Mouse (Mus musculus) hindbrain, embryonic 16.5 days (tissue): ENCODE data around the gene Ppp1r3g. TPM values are rescaled to one million over a fixed set of nuclear protein-coding genes. Genes with fewer than 3 reads are reported as not detected.
"Not testable (repeated sequence)": the region's sequence is repeated elsewhere in the genome, so short reads cannot be mapped to it uniquely, and the experiment has no call there.

Source experiments
- ATAC-seq: fragments of 200-750 bp; cut with Nextera tagmentation; 2 replicates; pipeline ENCODE4 v1.8.0; 2017; ENCODE audit warnings: moderate TSS enrichment, moderate library complexity
- H3K27ac ChIP-seq: fragments of 300-500 bp; sonication (generic); 2 replicates; pipeline ENCODE4 v1.5.1; 2014; ENCODE audit warnings: low read depth, mild to moderate bottlenecking, control low read depth, low read length, moderate library complexity
- H3K27me3 ChIP-seq: fragments of 300-500 bp; sonication (generic); replicated peaks from 2 replicates; pipeline ENCODE4 v1.6.1; 2014; ENCODE audit warnings: low read length; ENCODE audit not compliant: control insufficient read depth, insufficient read depth
- H3K36me3 ChIP-seq: fragments of 300-500 bp; sonication (generic); 2 replicates; pipeline ENCODE4 v1.6.1; 2014; ENCODE audit warnings: mild to moderate bottlenecking, low read length, moderate library complexity, mixed read lengths; ENCODE audit not compliant: control insufficient read depth, insufficient read depth
- H3K4me1 ChIP-seq: fragments of 300-500 bp; sonication (generic); 2 replicates; pipeline ENCODE4 v1.6.1; 2014; ENCODE audit warnings: low read depth, low read length; ENCODE audit not compliant: control insufficient read depth, insufficient read depth
- H3K4me2 ChIP-seq: fragments of 300-500 bp; sonication (generic); 2 replicates; pipeline ENCODE4 v1.6.1; 2014; ENCODE audit warnings: mild to moderate bottlenecking, low read length, control low read depth, moderate library complexity
- H3K4me3 ChIP-seq: fragments of 300-500 bp; sonication (generic); 2 replicates; pipeline ENCODE4 v1.5.1; 2014; ENCODE audit warnings: mild to moderate bottlenecking, low read length, control low read depth, moderate library complexity
- H3K9ac ChIP-seq: fragments of 300-500 bp; sonication (generic); 2 replicates; pipeline ENCODE4 v1.6.1; 2014; ENCODE audit warnings: low read depth, mild to moderate bottlenecking, control low read depth, low read length, moderate library complexity
- H3K9me3 ChIP-seq: fragments of 300-500 bp; sonication (generic); 2 replicates; pipeline ENCODE4 v1.6.1; 2014; ENCODE audit warnings: mild to moderate bottlenecking, low read length, moderate library complexity; ENCODE audit not compliant: control insufficient read depth
- WGBS: fragments of 180-500 bp; shearing (Covaris S2); extraction: QIAGEN DNeasy Blood & Tissue Kit; methylation state at CpG from one replicate; pipeline ENCODE4 v1.1.7; 2014; 5-methylcytosine and 5-hydroxymethylcytosine counted together
- polyA plus RNA-seq: library from polyadenylated mRNA; unstranded; fragments of >200 nt; fragmentation: Nextera tagmentation; extraction: Ambion mirVana; gene quantifications from 2 replicates; pipeline ENCODE4 v1.2.1, GENCODE M21; 2015

Gene Ppp1r3g
- polyA plus RNA-seq, 1 experiment from 2014 or later, result 1.2 TPM

GRCm38 (mm10) chr13:35982985-35983384 is 24.3 kb downstream of the Ppp1r3g start:
- Histone ChIP-seq H3K9me3 (no peaks in the 10 kb centered on the region), H3K9ac (no peak overlapping the region), H3K27ac (no peak overlapping the region), H3K4me3 (no peak overlapping the region), H3K4me1 (no peaks in the 10 kb centered on the region), H3K36me3 (peaks cover 5% of the 10 kb centered on the region; the same call in 1 of the 2 replicates), H3K27me3 (no peaks in the 10 kb centered on the region), H3K4me2 (no peak overlapping the region)
- no peak for ATAC-seq
- WGBS, result 92% methylated on average over 6 of the region's 6 CpGs

DNA sequence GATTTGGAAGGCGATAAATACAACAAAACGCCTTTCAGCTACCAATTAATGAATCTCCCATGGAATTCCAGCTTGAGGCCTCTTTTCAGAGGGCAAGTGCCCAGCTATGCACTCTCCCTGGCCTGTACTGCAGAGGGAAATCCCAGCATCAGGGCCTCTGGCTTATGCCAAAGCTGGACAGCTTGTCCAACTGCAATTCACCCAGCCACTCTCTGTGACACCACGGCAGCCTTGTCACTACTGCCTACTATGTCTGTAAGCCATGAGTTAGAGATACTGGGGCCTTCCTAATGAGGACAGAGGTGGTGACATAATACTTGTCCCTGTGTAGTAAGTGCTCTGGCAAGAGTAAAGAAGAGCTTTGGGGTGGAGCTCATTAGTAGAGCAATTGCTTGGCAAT is 30.7 kb downstream of the Ppp1r3g start:
- Histone ChIP-seq H3K27me3 (no peaks in the 10 kb centered on the region), H3K4me2 (no peak overlapping the region), H3K4me1 (no peaks in the 10 kb centered on the region), H3K4me3 (no peak overlapping the region), H3K9ac (no peak overlapping the region), H3K36me3 (no peaks in the 10 kb centered on the region), H3K27ac (no peak overlapping the region), H3K9me3 (no peaks in the 10 kb centered on the region)
- WGBS, result 59% methylated on average over 3 of the region's 3 CpGs
- no peak for ATAC-seq

DNA sequence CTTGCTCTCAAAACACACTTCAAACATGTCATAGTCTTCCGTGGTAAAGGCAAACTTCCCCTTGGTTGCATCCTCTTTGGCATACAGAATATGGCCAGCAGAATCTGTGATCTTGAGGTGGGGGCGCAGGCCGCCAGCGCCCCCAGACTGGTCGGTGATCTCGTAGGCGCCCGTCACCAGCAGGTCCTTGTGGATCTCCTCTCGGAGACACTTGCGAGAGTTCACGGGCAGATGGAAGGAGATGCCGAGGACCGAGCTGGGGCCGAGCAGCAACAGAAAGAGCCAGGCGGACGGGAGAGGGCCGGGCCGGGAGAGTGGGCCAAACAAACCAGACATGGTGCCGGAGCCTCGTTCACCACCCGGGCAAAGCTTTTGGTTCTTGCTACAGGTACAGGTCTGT is 32.5 kb downstream of the Ppp1r3g start:
- H3K9ac ChIP-seq, H3K27me3 ChIP-seq, ATAC-seq, H3K4me1 ChIP-seq, H3K36me3 ChIP-seq, H3K4me2 ChIP-seq, H3K9me3 ChIP-seq, H3K4me3 ChIP-seq, H3K27ac ChIP-seq: not testable (repeated sequence)
- WGBS, result 96% methylated on average over 19 of the region's 21 CpGs

GRCm38 (mm10) chr13:35994067-35994466 is 35.4 kb downstream of the Ppp1r3g start:
- no peaks in the 10 kb centered on the region for H3K9me3 ChIP-seq
- H3K4me1 ChIP-seq, result no peaks in the 10 kb centered on the region; the same call in 1 of the 2 replicates
- H3K9ac ChIP-seq, result no peak overlapping the region
- ATAC-seq, result no peak
- no peaks in the 10 kb centered on the region for H3K27me3 ChIP-seq
- no peak overlapping the region for H3K27ac ChIP-seq
- no peaks in the 10 kb centered on the region for H3K36me3 ChIP-seq
- H3K4me2 ChIP-seq, result no peak overlapping the region
- no peak overlapping the region for H3K4me3 ChIP-seq
- 61% methylated on average over 8 of the region's 8 CpGs for WGBS

DNA sequence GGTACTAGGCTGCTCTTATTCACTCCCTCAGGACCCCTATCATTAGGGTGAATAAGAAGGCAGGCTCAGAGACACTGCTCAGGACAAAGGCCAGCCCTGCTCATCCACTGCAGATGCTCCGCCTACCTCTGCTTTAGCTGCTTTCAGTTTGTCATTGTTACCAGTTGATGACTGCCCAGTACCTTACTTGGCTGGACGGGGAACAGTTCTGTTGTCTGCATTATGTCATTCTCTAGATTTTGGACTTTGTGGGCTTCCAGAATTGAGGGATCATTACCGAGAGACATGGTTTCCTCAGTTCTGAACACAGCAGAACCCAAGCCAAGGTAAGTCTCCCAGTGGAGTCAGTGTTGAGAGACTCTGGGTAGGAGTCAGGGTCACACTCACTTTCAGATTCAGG is 36.6 kb downstream of the Ppp1r3g start:
- WGBS, result 73% methylated on average over 3 of the region's 3 CpGs

DNA sequence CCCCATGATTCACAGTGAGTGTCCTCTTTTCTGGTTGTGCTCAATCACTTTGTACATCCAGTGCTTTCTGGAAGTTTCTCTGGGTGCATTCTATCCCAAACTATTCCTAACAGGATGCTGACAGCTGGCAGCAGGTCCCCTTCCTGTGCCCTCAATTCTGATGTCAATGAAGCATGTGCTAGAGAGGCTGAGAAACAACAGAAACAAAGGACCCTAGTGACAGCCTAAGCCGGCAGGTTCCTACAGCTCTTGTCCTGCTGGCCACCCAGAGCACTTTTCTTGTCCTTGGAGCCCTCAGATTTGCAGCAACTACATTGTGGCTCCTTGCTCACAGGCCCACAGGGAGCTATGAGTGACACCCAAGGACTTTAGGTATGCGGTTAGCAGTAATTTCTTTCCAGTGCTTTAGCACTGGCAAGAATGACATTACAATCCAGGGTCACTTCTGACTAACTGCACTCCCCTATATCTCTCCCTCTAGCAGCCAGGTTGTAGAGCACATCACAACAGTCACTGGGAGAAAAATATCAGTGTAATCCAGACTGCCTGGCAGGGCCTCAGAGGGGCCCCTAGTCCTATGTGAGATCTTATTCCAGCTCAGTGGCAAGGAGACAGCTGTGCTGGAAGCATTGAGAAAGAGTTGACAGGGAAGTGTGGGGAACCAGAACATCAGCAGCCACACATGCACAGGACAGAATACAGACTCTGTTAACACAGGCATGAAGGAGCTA is 37.2 kb downstream of the Ppp1r3g start:
- ATAC-seq, result no peak
- Histone ChIP-seq H3K27me3 (no peaks in the 10 kb centered on the region), H3K4me1 (no peaks in the 10 kb centered on the region; the same call in 1 of the 2 replicates), H3K36me3 (no peaks in the 10 kb centered on the region), H3K9ac (no peak overlapping the region), H3K4me3 (no peak overlapping the region), H3K4me2 (no peak overlapping the region), H3K9me3 (no peaks in the 10 kb centered on the region), H3K27ac (no peak overlapping the region)
- 49% methylated on average over 2 of the region's 2 CpGs for WGBS

More for the DNA sequence above, 36.6 kb downstream of the Ppp1r3g start:
- Histone ChIP-seq H3K9ac (no peak overlapping the region), H3K27me3 (no peaks in the 10 kb centered on the region), H3K4me3 (no peak overlapping the region), H3K9me3 (no peaks in the 10 kb centered on the region), H3K36me3 (no peaks in the 10 kb centered on the region), H3K27ac (no peak overlapping the region), H3K4me2 (no peak overlapping the region), H3K4me1 (no peaks in the 10 kb centered on the region; the same call in 1 of the 2 replicates)
- ATAC-seq, result no peak

GRCm38 (mm10) chr13:35997606-35998005 is 39.0 kb downstream of the Ppp1r3g start:
- H3K36me3 ChIP-seq, result no peaks in the 10 kb centered on the region
- WGBS, result 86% methylated on average over 4 of the region's 4 CpGs
- no peaks in the 10 kb centered on the region for H3K9me3 ChIP-seq
- no peak for ATAC-seq
- no peak overlapping the region for H3K9ac ChIP-seq
- no peaks in the 10 kb centered on the region; the same call in 1 of the 2 replicates for H3K4me1 ChIP-seq
- H3K27me3 ChIP-seq, result no peaks in the 10 kb centered on the region
- no peak overlapping the region for H3K4me2 ChIP-seq
- no peak overlapping the region for H3K4me3 ChIP-seq
- H3K27ac ChIP-seq, result no peak overlapping the region

DNA sequence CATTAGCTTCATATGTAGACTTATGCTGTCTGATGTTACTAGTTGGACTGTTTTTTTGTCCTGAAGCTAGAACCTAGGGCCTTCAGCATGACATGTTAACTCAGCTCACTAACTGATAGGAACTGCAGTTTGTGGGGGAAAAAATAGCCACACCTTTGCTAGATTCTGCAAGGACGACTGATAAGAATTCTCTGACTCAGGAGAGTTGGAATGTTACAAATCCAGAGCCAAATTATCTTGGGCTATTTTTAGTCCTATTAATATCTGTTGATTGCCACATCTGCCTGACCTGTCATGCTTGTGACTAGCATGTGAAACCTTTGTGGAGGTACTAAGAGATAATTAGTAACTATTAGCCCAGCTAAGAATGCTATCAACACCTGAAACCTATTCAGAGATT is 42.2 kb downstream of the Ppp1r3g start:
- Histone ChIP-seq H3K4me1 (no peaks in the 10 kb centered on the region; the same call in 1 of the 2 replicates), H3K4me3 (no peak overlapping the region), H3K36me3 (no peaks in the 10 kb centered on the region), H3K4me2 (no peak overlapping the region), H3K9ac (no peak overlapping the region), H3K27ac (no peak overlapping the region), H3K27me3 (no peaks in the 10 kb centered on the region), H3K9me3 (no peaks in the 10 kb centered on the region)
- 97% methylated on average over 1 of the region's 1 CpGs for WGBS
- no peak for ATAC-seq

- Histone ChIP-seq H3K27me3 (no peaks in the 10 kb centered on the region), H3K4me1 (no peaks in the 10 kb centered on the region), H3K27ac (no peak overlapping the region), H3K4me3 (no peak overlapping the region), H3K4me2 (no peak overlapping the region), H3K9ac (no peak overlapping the region), H3K36me3 (no peaks in the 10 kb centered on the region), H3K9me3 (no peaks in the 10 kb centered on the region)
- ATAC-seq, result no peak
- 83% methylated on average over 2 of the region's 2 CpGs for WGBS
These were observed 51.3 kb downstream of the Ppp1r3g start for GRCm38 (mm10) chr13:36009981-36010380.
